Mouse (Mus musculus) liver, postnatal 0 days (tissue): ENCODE data around the gene Cenph. TPM values are rescaled to one million over a fixed set of nuclear protein-coding genes. Genes with fewer than 3 reads are reported as not detected.

Source experiments
- ATAC-seq: fragments of 200-750 bp; cut with Nextera tagmentation; 2 replicates; pipeline ENCODE4 v1.8.0; 2017; ENCODE audit warnings: mild to moderate bottlenecking, moderate library complexity
- DNase-seq: peaks from one replicate; pipeline ENCODE4 v3.0.0-alpha.2; 2016
- H3K27ac ChIP-seq: fragments of 300-500 bp; sonication (generic); 2 replicates; pipeline ENCODE4 v1.5.1; 2014; ENCODE audit warnings: antibody characterized with exemption, moderate library complexity, mild to moderate bottlenecking, low read depth
- H3K27me3 ChIP-seq: fragments of 300-500 bp; sonication (generic); 2 replicates; pipeline ENCODE4 v1.6.1; 2014; ENCODE audit warnings: low read length, control low read depth, mixed read lengths; ENCODE audit not compliant: insufficient read depth
- H3K36me3 ChIP-seq: fragments of 300-500 bp; sonication (generic); replicated peaks from 2 replicates; pipeline ENCODE4 v1.6.1; 2014; ENCODE audit warnings: mild to moderate bottlenecking, control low read depth, low read length, moderate library complexity, mixed read lengths; ENCODE audit not compliant: insufficient read depth
- H3K4me1 ChIP-seq: fragments of 300-500 bp; sonication (generic); 2 replicates; pipeline ENCODE4 v1.6.1; 2014; ENCODE audit warnings: antibody characterized with exemption, mild to moderate bottlenecking, control low read depth; ENCODE audit not compliant: insufficient read depth
- H3K4me2 ChIP-seq: fragments of 300-500 bp; sonication (generic); 2 replicates; pipeline ENCODE4 v1.6.1; 2014; ENCODE audit warnings: low read depth, mild to moderate bottlenecking, low read length, moderate library complexity, mixed read lengths
- H3K4me3 ChIP-seq: fragments of 300-500 bp; sonication (generic); 2 replicates; pipeline ENCODE4 v1.5.1; 2014; ENCODE audit warnings: low read depth, low read length
- H3K9ac ChIP-seq: fragments of 300-500 bp; sonication (generic); replicated peaks from 2 replicates; pipeline ENCODE4 v1.6.1; 2014; ENCODE audit warnings: mild to moderate bottlenecking, moderate library complexity
- H3K9me3 ChIP-seq: fragments of 300-500 bp; sonication (generic); 2 replicates; pipeline ENCODE4 v1.6.1; 2016; ENCODE audit warnings: mild to moderate bottlenecking, control low read depth, low read length, mixed read lengths
- CTCF ChIP-seq: sonication (generic); IDR thresholded peaks from 2 replicates; pipeline ENCODE4 v1.5.1; 2016; ENCODE audit warnings: antibody characterized with exemption, low read depth
- EP300 ChIP-seq: IDR thresholded peaks from 2 replicates; pipeline ENCODE4 v1.6.1; 2016; ENCODE audit warnings: antibody characterized with exemption, low read depth, mild to moderate bottlenecking
- WGBS: fragments of 180-500 bp; shearing (Covaris S2); extraction: QIAGEN DNeasy Blood & Tissue Kit; methylation state at CpG from one replicate; pipeline ENCODE4 v1.1.7; 2014; ENCODE audit not compliant: insufficient replicate concordance; 5-methylcytosine and 5-hydroxymethylcytosine counted together
- polyA plus RNA-seq: library from polyadenylated mRNA; unstranded; fragments of >200 nt; fragmentation: Nextera tagmentation; extraction: Ambion mirVana; gene quantifications from 2 replicates; pipeline ENCODE4 v1.2.1, GENCODE M21; 2015

Cenph gene
- polyA plus RNA-seq, 1 experiment from 2014 or later, result 19.6 TPM

DNA sequence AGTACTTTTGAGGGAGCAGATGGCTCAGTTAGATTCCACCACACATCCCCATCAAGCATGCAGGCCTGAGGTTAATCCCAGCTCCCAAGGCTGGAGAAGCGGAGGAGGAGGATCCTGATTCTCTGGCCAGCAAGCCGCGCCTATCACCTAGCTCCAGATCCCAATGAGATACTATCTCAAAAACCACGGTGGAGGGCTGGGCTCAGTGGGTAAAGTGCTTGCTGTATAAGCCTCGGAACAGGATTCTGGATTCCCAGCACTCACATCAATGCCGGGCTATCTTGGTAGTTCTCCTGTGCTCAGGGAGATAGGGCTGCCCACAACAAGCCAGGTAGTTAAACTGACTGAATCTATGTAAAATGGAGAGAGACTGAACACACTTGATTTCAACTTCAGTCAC is 60.2 kb downstream of the Cenph start:
- H3K4me2 ChIP-seq, result no peak overlapping the region
- DNase-seq (no peak), ATAC-seq (no peak)
- H3K27me3 ChIP-seq, result no peaks in the 10 kb centered on the region
- no peaks in the 10 kb centered on the region for H3K4me1 ChIP-seq
- WGBS, result 62% methylated on average over 6 of the region's 6 CpGs
- H3K9ac ChIP-seq, result no peak overlapping the region
- no peak for TF ChIP-seq EP300
- no peak for TF ChIP-seq CTCF
- H3K9me3 ChIP-seq, result no peaks in the 10 kb centered on the region
- H3K27ac ChIP-seq, result no peak overlapping the region
- no peak overlapping the region for H3K4me3 ChIP-seq
- peaks cover 51% of the 10 kb centered on the region for H3K36me3 ChIP-seq

Other genes starting within 250 kb of the Cenph start
- gene Ocln, start 223.2 kb downstream of the Cenph start, polyA plus RNA-seq, result 11.2 and 14.6 TPM in 2 replicates
- gene Marveld2, start 158.9 kb downstream of the Cenph start, polyA plus RNA-seq, result 8.6 and 9.4 TPM in 2 replicates
- 120 and 123 TPM in 2 replicates for gene Ak6, start 124.9 kb downstream of the Cenph start, polyA plus RNA-seq
- 9.2 and 10.5 TPM in 2 replicates for gene Rad17, start 124.8 kb downstream of the Cenph start, polyA plus RNA-seq
- gene Taf9, start 124.3 kb downstream of the Cenph start, polyA plus RNA-seq, result 17.7 and 20.1 TPM in 2 replicates
- 6.1 and 7.0 TPM in 2 replicates for gene Ccdc125, start 106.2 kb downstream of the Cenph start, polyA plus RNA-seq
- 24.3 and 25.0 TPM in 2 replicates for gene Cdk7, start 45.0 kb downstream of the Cenph start, polyA plus RNA-seq
- gene Mrps36, start 31.2 kb downstream of the Cenph start, polyA plus RNA-seq, result 120 and 126 TPM in 2 replicates
- 74.6 and 85.2 TPM in 2 replicates for gene Ccnb1, start 10.7 kb upstream of the Cenph start, polyA plus RNA-seq
- gene Slc30a5, start 57.5 kb upstream of the Cenph start, polyA plus RNA-seq, result 18.8 and 18.9 TPM in 2 replicates